Mouse (Mus musculus) midbrain, embryonic 13.5 days (tissue): ENCODE data around the gene Syngap1. TPM values are rescaled to one million over a fixed set of nuclear protein-coding genes. Genes with fewer than 3 reads are reported as not detected.
A peak's percentile ranks its signal among the peaks of the same experiment; 100 is the strongest.
"Not testable (repeated sequence)": the region's sequence is repeated elsewhere in the genome, so short reads cannot be mapped to it uniquely, and the experiment has no call there.

ENCODE experiments used
- ATAC-seq: fragments of 200-750 bp; cut with Nextera tagmentation; 2 replicates; pipeline ENCODE4 v1.8.0; 2017; ENCODE audit warnings: mild to moderate bottlenecking, moderate TSS enrichment, moderate library complexity
- H3K27ac ChIP-seq: fragments of 300-500 bp; sonication (generic); 2 replicates; pipeline ENCODE4 v1.5.1; 2015; ENCODE audit warnings: inconsistent platforms, mild to moderate bottlenecking, moderate library complexity
- H3K27me3 ChIP-seq: fragments of 300-500 bp; sonication (generic); 2 replicates; pipeline ENCODE4 v1.6.1; 2015; ENCODE audit warnings: mild to moderate bottlenecking, inconsistent platforms
- H3K36me3 ChIP-seq: fragments of 300-500 bp; sonication (generic); 2 replicates; pipeline ENCODE4 v1.6.1; 2015; ENCODE audit warnings: mild to moderate bottlenecking, inconsistent platforms
- H3K4me1 ChIP-seq: fragments of 300-500 bp; sonication (generic); replicated peaks from 2 replicates; pipeline ENCODE4 v1.6.1; 2015; ENCODE audit warnings: inconsistent platforms
- H3K4me2 ChIP-seq: fragments of 300-500 bp; sonication (generic); replicated peaks from 2 replicates; pipeline ENCODE4 v1.6.1; 2015; ENCODE audit warnings: moderate library complexity, mild to moderate bottlenecking, inconsistent platforms
- H3K4me3 ChIP-seq: fragments of 300-500 bp; sonication (generic); replicated peaks from 2 replicates; pipeline ENCODE4 v1.5.1; 2015; ENCODE audit warnings: mild to moderate bottlenecking, inconsistent platforms
- H3K9ac ChIP-seq: fragments of 300-500 bp; sonication (generic); replicated peaks from 2 replicates; pipeline ENCODE4 v1.6.1; 2015; ENCODE audit warnings: mild to moderate bottlenecking, inconsistent platforms
- H3K9me3 ChIP-seq: fragments of 300-500 bp; sonication (generic); 2 replicates; pipeline ENCODE4 v1.6.1; 2016; ENCODE audit warnings: mild to moderate bottlenecking, inconsistent platforms
- WGBS: fragments of 180-500 bp; shearing (Covaris S2); methylation state at CpG from one replicate; pipeline ENCODE4 v1.1.7; 2015; 5-methylcytosine and 5-hydroxymethylcytosine counted together
- polyA plus RNA-seq: library from polyadenylated mRNA; unstranded; fragments of >200 nt; fragmentation: Nextera tagmentation; extraction: Ambion mirVana; gene quantifications from 2 replicates; pipeline ENCODE4 v1.2.1, GENCODE M21; 2015

The Syngap1 gene
- 5.0 and 6.2 TPM in 2 replicates for polyA plus RNA-seq

GRCm38 (mm10) chr17:26941031-26941789 lies at the start of gene Syngap1:
Syngap1 (plus strand) TSS chr17:26941253.
- no peaks in the 10 kb centered on the region for H3K27me3 ChIP-seq
- peak within 1 kb of the TSS; percentile 95 for H3K4me2 ChIP-seq
- peaks cover 76% of the 10 kb centered on the region for H3K4me1 ChIP-seq
- WGBS = 2% methylated on average over 23 of the region's 24 CpGs
- no peak for ATAC-seq
- H3K9me3 ChIP-seq = no peaks in the 10 kb centered on the region
- H3K27ac ChIP-seq = peak within 1 kb of the TSS; percentile 94
- peak within 1 kb of the TSS; percentile 56 for H3K4me3 ChIP-seq
- H3K9ac ChIP-seq = peak within 1 kb of the TSS; percentile 80
- peaks cover 17% of the 10 kb centered on the region for H3K36me3 ChIP-seq

- H3K9ac ChIP-seq = 0 out of 2 replicates have a peak overlapping the region, but pooled peaks have one; percentile 28
- 45% methylated on average over 16 of the region's 16 CpGs for WGBS
- H3K4me3 ChIP-seq = no peak overlapping the region
- ATAC-seq = peak; percentile 53; the same call in 1 of the 2 replicates
- H3K27me3 ChIP-seq = no peaks in the 10 kb centered on the region; the same call in 1 of the 2 replicates
- H3K9me3 ChIP-seq = no peaks in the 10 kb centered on the region
- H3K4me1 ChIP-seq = peaks cover 14% of the 10 kb centered on the region
- H3K4me2 ChIP-seq = no peak overlapping the region
- H3K36me3 ChIP-seq = no peaks in the 10 kb centered on the region
- peak overlapping the region; percentile 20; the same call in 1 of the 2 replicates for H3K27ac ChIP-seq
Observed at GRCm38 (mm10) chr17:26892635-26893375, 48.2 kb upstream of the Syngap1 start.

- H3K36me3 ChIP-seq = no peaks in the 10 kb centered on the region
- H3K27me3 ChIP-seq = no peaks in the 10 kb centered on the region
- ATAC-seq = no peak
- no peaks in the 10 kb centered on the region for H3K9me3 ChIP-seq
- no peak overlapping the region for H3K9ac ChIP-seq
- H3K4me1 ChIP-seq = peaks cover 14% of the 10 kb centered on the region
- WGBS = 60% methylated on average over 6 of the region's 6 CpGs
- H3K4me3 ChIP-seq = no peak overlapping the region
- no peak overlapping the region for H3K4me2 ChIP-seq
- no peak overlapping the region for H3K27ac ChIP-seq
Observed at GRCm38 (mm10) chr17:26893492-26893891, 47.6 kb upstream of the Syngap1 start.

GRCm38 (mm10) chr17:26894342-26894741 lies 46.7 kb upstream of the Syngap1 start:
- Histone ChIP-seq H3K9me3 (no peaks in the 10 kb centered on the region), H3K27ac (no peak overlapping the region), H3K4me1 (peaks cover 14% of the 10 kb centered on the region), H3K4me2 (no peak overlapping the region), H3K4me3 (no peak overlapping the region), H3K27me3 (no peaks in the 10 kb centered on the region), H3K36me3 (no peaks in the 10 kb centered on the region), H3K9ac (no peak overlapping the region)
- no peak for ATAC-seq
- WGBS = 80% methylated on average over 6 of the region's 6 CpGs

- H3K27me3 ChIP-seq = no peaks in the 10 kb centered on the region
- no peak overlapping the region for H3K4me2 ChIP-seq
- no peak overlapping the region for H3K4me3 ChIP-seq
- 14% methylated on average over 10 of the region's 10 CpGs for WGBS
- no peaks in the 10 kb centered on the region for H3K9me3 ChIP-seq
- no peak overlapping the region for H3K27ac ChIP-seq
- 0 out of 2 replicates have a peak, but pooled peaks have one; percentile 50 for ATAC-seq
- H3K36me3 ChIP-seq = no peaks in the 10 kb centered on the region
- peaks cover 14% of the 10 kb centered on the region for H3K4me1 ChIP-seq
- no peak overlapping the region for H3K9ac ChIP-seq
Observed at GRCm38 (mm10) chr17:26895578-26895977, 45.5 kb upstream of the Syngap1 start.

GRCm38 (mm10) chr17:26900916-26901315 lies 40.1 kb upstream of the Syngap1 start:
- no peak overlapping the region for H3K9ac ChIP-seq
- no peaks in the 10 kb centered on the region for H3K36me3 ChIP-seq
- no peak overlapping the region for H3K4me3 ChIP-seq
- no peaks in the 10 kb centered on the region for H3K27me3 ChIP-seq
- WGBS = 82% methylated on average over 6 of the region's 6 CpGs
- no peaks in the 10 kb centered on the region for H3K4me1 ChIP-seq
- no peaks in the 10 kb centered on the region for H3K9me3 ChIP-seq
- no peak overlapping the region for H3K4me2 ChIP-seq
- H3K27ac ChIP-seq = no peak overlapping the region
- ATAC-seq = no peak

GRCm38 (mm10) chr17:26904320-26904719 lies 36.7 kb upstream of the Syngap1 start:
- ATAC-seq = no peak
- no peaks in the 10 kb centered on the region for H3K36me3 ChIP-seq
- no peak overlapping the region for H3K27ac ChIP-seq
- no peaks in the 10 kb centered on the region for H3K4me1 ChIP-seq
- no peak overlapping the region for H3K4me3 ChIP-seq
- no peak overlapping the region for H3K4me2 ChIP-seq
- no peaks in the 10 kb centered on the region for H3K27me3 ChIP-seq
- H3K9ac ChIP-seq = no peak overlapping the region
- WGBS = 63% methylated on average over 5 of the region's 5 CpGs
- H3K9me3 ChIP-seq = no peaks in the 10 kb centered on the region

- H3K9me3 ChIP-seq, H3K4me3 ChIP-seq, H3K4me2 ChIP-seq, H3K27ac ChIP-seq, H3K36me3 ChIP-seq, H3K9ac ChIP-seq, H3K27me3 ChIP-seq, H3K4me1 ChIP-seq, ATAC-seq: not testable (repeated sequence)
- 85% methylated on average over 15 of the region's 15 CpGs for WGBS
Observed at GRCm38 (mm10) chr17:26907506-26907905, 33.5 kb upstream of the Syngap1 start.

- Histone ChIP-seq H3K4me1 (peaks cover 13% of the 10 kb centered on the region), H3K27me3 (no peaks in the 10 kb centered on the region), H3K4me3 (no peak overlapping the region), H3K36me3 (no peaks in the 10 kb centered on the region), H3K27ac (no peak overlapping the region), H3K9me3 (no peaks in the 10 kb centered on the region), H3K9ac (no peak overlapping the region), H3K4me2 (no peak overlapping the region)
- 63% methylated on average over 1 of the region's 1 CpGs for WGBS
- ATAC-seq = no peak
Observed at GRCm38 (mm10) chr17:26915248-26915647, 25.8 kb upstream of the Syngap1 start.

- peak; percentile 99 for ATAC-seq
- Histone ChIP-seq H3K27ac (no peak within 1 kb of the TSS), H3K9me3 (no peaks in the 10 kb centered on the region), H3K4me2 (peak within 1 kb of the TSS; percentile 77), H3K4me3 (peak within 1 kb of the TSS; percentile 69), H3K4me1 (peaks cover 13% of the 10 kb centered on the region), H3K9ac (peak within 1 kb of the TSS; percentile 67), H3K36me3 (0 out of 2 replicates have a peak, but pooled peaks cover 9% of the 10 kb centered on the region), H3K27me3 (no peaks in the 10 kb centered on the region)
- under 1% methylated on average over 61 of the region's 72 CpGs for WGBS
Observed at GRCm38 (mm10) chr17:26916711-26917482, 24.2 kb upstream of the Syngap1 start, which contains the start of gene Kifc5b. Kifc5b (plus strand) TSS chr17:26917091.

GRCm38 (mm10) chr17:26917560-26917959 lies 23.5 kb upstream of the Syngap1 start:
- WGBS = 2% methylated on average over 11 of the region's 12 CpGs

More at GRCm38 (mm10) chr17:26917560-26917959, 23.5 kb upstream of the Syngap1 start:
- Histone ChIP-seq H3K4me2 (peak overlapping the region; percentile 77), H3K4me3 (peak overlapping the region; percentile 69), H3K9ac (peak overlapping the region; percentile 67), H3K4me1 (peaks cover 13% of the 10 kb centered on the region)
- H3K36me3 ChIP-seq, H3K9me3 ChIP-seq, H3K27ac ChIP-seq, H3K27me3 ChIP-seq, ATAC-seq: not testable (repeated sequence)
